Mouse (Mus musculus) MEL (cell line): ENCODE measurements around the gene 2210011C24Rik. TPM values are rescaled to one million over a fixed set of nuclear protein-coding genes. Genes with fewer than 3 reads are reported as not detected.

ENCODE experiments used
- DNase-seq: peaks from one replicate; pipeline ENCODE4 v3.0.0; 2011; ENCODE audit warnings: low read depth, low spot score
- H3K27ac ChIP-seq: 2 replicates; pipeline ENCODE4 v1.5.1; 2012; ENCODE audit warnings: low read depth, mild to moderate bottlenecking, control low read depth, low read length, moderate library complexity; ENCODE audit not compliant: control insufficient read depth
- H3K27me3 ChIP-seq, 2 experiments: fragments of 150-350 bp in 1 of 2; sonication (generic) in 1 of 2; 2 replicates each; pipeline ENCODE4 v1.6.1; 2012; ENCODE audit warnings: low read length in 2 of 2, mild to moderate bottlenecking in 2 of 2, improper control_type of control experiment in 1 of 2, moderate library complexity in 1 of 2; ENCODE audit not compliant: insufficient read depth in 2 of 2, control insufficient read depth in 1 of 2
- H3K36me3 ChIP-seq, 2 experiments: 2 replicates each; pipeline ENCODE4 v1.6.1; 2012 to 2014; ENCODE audit warnings: low read length in 2 of 2, improper control_type of control experiment in 1 of 2, inconsistent platforms in 1 of 2, mild to moderate bottlenecking in 1 of 2; ENCODE audit not compliant: insufficient read depth in 2 of 2, control insufficient read depth in 1 of 2
- H3K4me1 ChIP-seq, 2 experiments: fragments of 150-350 bp in 1 of 2; sonication (generic) in 1 of 2; 2 replicates each; pipeline ENCODE4 v1.6.1; 2012; ENCODE audit warnings: low read length in 2 of 2, improper control_type of control experiment in 1 of 2, mild to moderate bottlenecking in 1 of 2; ENCODE audit not compliant: insufficient read depth in 2 of 2, control insufficient read depth in 1 of 2
- H3K4me3 ChIP-seq, 2 experiments: fragments of 150-350 bp in 1 of 2; sonication (generic) in 1 of 2; 2 replicates each; pipeline ENCODE4 v1.5.1; 2012; ENCODE audit warnings: low read depth in 2 of 2, low read length in 2 of 2, mild to moderate bottlenecking in 2 of 2, moderate library complexity in 2 of 2, control low read depth in 1 of 2, improper control_type of control experiment in 1 of 2; ENCODE audit not compliant: control insufficient read depth in 1 of 2, insufficient read depth in 1 of 2
- H3K79me2 ChIP-seq: 2 replicates; pipeline ENCODE4 v1.6.1; 2012; ENCODE audit warnings: mild to moderate bottlenecking, low read length, moderate library complexity; ENCODE audit not compliant: control insufficient read depth, poor library complexity, insufficient read depth
- H3K9ac ChIP-seq: 2 replicates; pipeline ENCODE4 v1.6.1; 2012; ENCODE audit warnings: low read depth, mild to moderate bottlenecking, control low read depth, low read length, moderate library complexity; ENCODE audit not compliant: control insufficient read depth, poor library complexity, severe bottlenecking
- H3K9me3 ChIP-seq: fragments of 150-350 bp; sonication (generic); replicated peaks from 2 replicates; pipeline ENCODE4 v1.6.1; 2012; ENCODE audit warnings: mild to moderate bottlenecking, low read length, improper control_type of control experiment, moderate library complexity; ENCODE audit not compliant: insufficient read depth
- CHD1 ChIP-seq: IDR thresholded peaks from 2 replicates; pipeline ENCODE4 v1.6.1; 2012; ENCODE audit warnings: low read depth, mild to moderate bottlenecking, inconsistent platforms, low read length, improper control_type of control experiment
- CTCF ChIP-seq, 3 experiments: IDR thresholded peaks in 2 of 3; conservative IDR thresholded peaks in 1 of 3; 2 replicates each; pipeline ENCODE4 v1.5.1; 2011 to 2012; ENCODE audit warnings: low read length in 3 of 3, low read depth in 2 of 3, mild to moderate bottlenecking in 2 of 3, improper control_type of control experiment in 1 of 3, inconsistent platforms in 1 of 3, mixed read lengths in 1 of 3, moderate library complexity in 1 of 3; ENCODE audit not compliant: control insufficient read depth in 1 of 3, insufficient read depth in 1 of 3, poor library complexity in 1 of 3, severe bottlenecking in 1 of 3
- E2F4 ChIP-seq: IDR thresholded peaks from 2 replicates; pipeline ENCODE4 v1.6.1; 2011; ENCODE audit warnings: low read depth, low read length, improper control_type of control experiment, borderline replicate concordance
- ELF1 ChIP-seq: IDR thresholded peaks from 2 replicates; pipeline ENCODE4 v1.6.1; 2014; ENCODE audit warnings: low read depth, mild to moderate bottlenecking, inconsistent platforms, low read length, improper control_type of control experiment, moderate library complexity
- EP300 ChIP-seq, 2 experiments: IDR thresholded peaks; 2 replicates each; pipeline ENCODE4 v1.6.1; 2011; ENCODE audit warnings: improper control_type of control experiment in 2 of 2, low read length in 2 of 2, low read depth in 1 of 2, mild to moderate bottlenecking in 1 of 2
- ETS1 ChIP-seq: IDR thresholded peaks from 2 replicates; pipeline ENCODE4 v1.6.1; 2012; ENCODE audit warnings: low read depth, mild to moderate bottlenecking, inconsistent platforms, low read length, improper control_type of control experiment, moderate library complexity
- GATA1 ChIP-seq: IDR thresholded peaks from 2 replicates; pipeline ENCODE4 v1.6.1; 2011; ENCODE audit warnings: low read depth, low read length, improper control_type of control experiment
- HCFC1 ChIP-seq: IDR thresholded peaks from 2 replicates; pipeline ENCODE4 v1.6.1; 2012; ENCODE audit warnings: low read depth, mild to moderate bottlenecking, inconsistent platforms, low read length, improper control_type of control experiment, moderate library complexity
- KAT2A ChIP-seq: conservative IDR thresholded peaks from 2 replicates; pipeline ENCODE4 v1.6.1; 2012; ENCODE audit warnings: low read depth, low read length, improper control_type of control experiment, inconsistent platforms
- MAFK ChIP-seq: IDR thresholded peaks from 2 replicates; pipeline ENCODE4 v1.6.1; 2011; ENCODE audit warnings: low read depth, mild to moderate bottlenecking, low read length, improper control_type of control experiment, borderline replicate concordance
- MAX ChIP-seq: IDR thresholded peaks from 2 replicates; pipeline ENCODE4 v1.6.1; 2011; ENCODE audit warnings: low read length, improper control_type of control experiment
- MAZ ChIP-seq: IDR thresholded peaks from 2 replicates; pipeline ENCODE4 v1.6.1; 2012; ENCODE audit warnings: low read depth, mild to moderate bottlenecking, inconsistent platforms, low read length, improper control_type of control experiment
- MYB ChIP-seq: IDR thresholded peaks from 2 replicates; pipeline ENCODE4 v1.6.1; 2011; ENCODE audit warnings: mild to moderate bottlenecking, low read depth, low read length, improper control_type of control experiment
- MYC ChIP-seq: IDR thresholded peaks from 2 replicates; pipeline ENCODE4 v1.6.1; 2011; ENCODE audit warnings: low read depth, mild to moderate bottlenecking, low read length, improper control_type of control experiment, moderate library complexity
- NELFE ChIP-seq: IDR thresholded peaks from 2 replicates; pipeline ENCODE4 v1.6.1; 2011; ENCODE audit warnings: low read depth, low read length, improper control_type of control experiment
- POLR2A ChIP-seq, 2 experiments: IDR thresholded peaks; 2 replicates each; pipeline ENCODE4 v1.6.1; 2011 to 2012; ENCODE audit warnings: low read length in 2 of 2, mild to moderate bottlenecking in 2 of 2, control low read depth in 1 of 2, improper control_type of control experiment in 1 of 2, low read depth in 1 of 2, moderate library complexity in 1 of 2; ENCODE audit not compliant: control insufficient read depth in 1 of 2, insufficient read depth in 1 of 2, poor library complexity in 1 of 2
- POLR2AphosphoS2 ChIP-seq: IDR thresholded peaks from 2 replicates; pipeline ENCODE4 v1.6.1; 2011; ENCODE audit warnings: low read length, improper control_type of control experiment
- RAD21 ChIP-seq: IDR thresholded peaks from 2 replicates; pipeline ENCODE4 v1.6.1; 2011; ENCODE audit warnings: mild to moderate bottlenecking, low read depth, low read length, improper control_type of control experiment
- RCOR1 ChIP-seq: IDR thresholded peaks from 2 replicates; pipeline ENCODE4 v1.6.1; 2012; ENCODE audit warnings: low read depth, mild to moderate bottlenecking, inconsistent platforms, low read length, improper control_type of control experiment
- SIN3A ChIP-seq: IDR thresholded peaks from 2 replicates; pipeline ENCODE4 v1.6.1; 2012; ENCODE audit warnings: low read length, improper control_type of control experiment, inconsistent platforms
- SMC3 ChIP-seq: IDR thresholded peaks from 2 replicates; pipeline ENCODE4 v1.6.1; 2011; ENCODE audit warnings: low read depth, low read length, improper control_type of control experiment
- TBP ChIP-seq: IDR thresholded peaks from 2 replicates; pipeline ENCODE4 v1.8.0; 2011; ENCODE audit warnings: low read depth, low read length, improper control_type of control experiment
- TCF12 ChIP-seq: IDR thresholded peaks from 2 replicates; pipeline ENCODE4 v1.6.1; 2014; ENCODE audit warnings: low read depth, mild to moderate bottlenecking, inconsistent platforms, low read length, improper control_type of control experiment, moderate library complexity
- UBTF ChIP-seq: IDR thresholded peaks from 2 replicates; pipeline ENCODE4 v1.6.1; 2012; ENCODE audit warnings: low read depth, mild to moderate bottlenecking, inconsistent platforms, low read length, improper control_type of control experiment, moderate library complexity, borderline replicate concordance; ENCODE audit not compliant: insufficient read depth
- USF2 ChIP-seq, 2 experiments: IDR thresholded peaks; 2 replicates each; pipeline ENCODE4 v1.6.1; 2011 to 2012; ENCODE audit warnings: improper control_type of control experiment in 2 of 2, low read length in 2 of 2, borderline replicate concordance in 1 of 2, inconsistent platforms in 1 of 2, low read depth in 1 of 2, mild to moderate bottlenecking in 1 of 2; ENCODE audit not compliant: insufficient read depth in 1 of 2
- ZKSCAN1 ChIP-seq: IDR thresholded peaks from 2 replicates; pipeline ENCODE4 v1.6.1; 2012; ENCODE audit warnings: low read depth, mild to moderate bottlenecking, inconsistent platforms, low read length, improper control_type of control experiment, moderate library complexity
- ZMIZ1 ChIP-seq: IDR thresholded peaks from 2 replicates; pipeline ENCODE4 v1.6.1; 2012; ENCODE audit warnings: low read depth, mild to moderate bottlenecking, inconsistent platforms, low read length, improper control_type of control experiment, moderate library complexity
- polyA plus RNA-seq, 2 experiments: library from polyadenylated mRNA; stranded (reverse) in 1 of 2; unstranded in 1 of 2; fragments of >175 nt in 1 of 2; fragments of >200 nt in 1 of 2; gene quantifications; 2 replicates each; pipeline versions ENCODE4 v1.2.1 to v1.2.4; 2012; ENCODE audit warnings: low replicate concordance in 2 of 2, low read depth in 1 of 2; ENCODE audit not compliant: insufficient read length in 2 of 2, insufficient read depth in 1 of 2, missing spikeins in 1 of 2
- total RNA-seq: library from RNA; depleted of rRNA; stranded (reverse); fragments of 300-350 nt; gene quantifications from 2 replicates; pipeline ENCODE4 v1.2.3, GENCODE M21; 2012

2210011C24Rik gene
- total and polyA plus RNA-seq, 3 experiments: not detected

DNA sequence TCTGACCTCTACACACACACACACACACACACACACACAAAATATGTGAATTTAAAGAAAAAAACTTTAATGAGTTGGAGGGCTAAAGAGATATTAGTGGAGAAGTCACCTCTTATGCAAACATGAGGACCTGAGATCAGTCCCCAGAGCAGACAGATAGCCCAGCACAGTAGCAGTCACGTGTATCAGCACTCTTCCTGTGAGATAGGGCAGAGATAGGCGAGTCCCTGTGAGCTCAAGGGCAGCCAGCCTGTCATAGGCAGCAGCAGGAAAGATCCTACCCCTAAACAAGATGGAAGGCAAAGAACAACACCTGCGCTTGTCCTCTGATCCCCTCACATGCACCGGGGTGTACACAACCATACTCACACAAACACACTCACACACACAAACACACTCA, 29.5 kb downstream of the 2210011C24Rik start (continued):
- TF ChIP-seq ELF1: no peak
- no peak for TF ChIP-seq MAZ
- no peak for TF ChIP-seq POLR2AphosphoS2
- TF ChIP-seq E2F4: no peak
- TF ChIP-seq MYB: no peak
- TF ChIP-seq KAT2A: no peak
- 0 out of 2 replicates have a peak, but pooled peaks have one; percentile 29 for TF ChIP-seq RCOR1
- peak; percentile 70 for TF ChIP-seq MAX
- TF ChIP-seq TBP: no peak
- TF ChIP-seq SMC3: no peak
- no peak for TF ChIP-seq MAFK
- TF ChIP-seq HCFC1: no peak
- no peak for TF ChIP-seq CTCF (IDR thresholded peaks at IDR 0.05 in 2 of 3, conservative IDR thresholded peaks at IDR 0.05 in 1 of 3; ENCODE audit: control insufficient read depth in 1 of 3, insufficient read depth in 1 of 3, low read depth in 2 of 3, low read length in 3 of 3, poor library complexity in 1 of 3, severe bottlenecking in 1 of 3)
- no peak for TF ChIP-seq USF2 (IDR thresholded peaks at IDR 0.05; ENCODE audit: borderline replicate concordance in 1 of 2, insufficient read depth in 1 of 2, low read depth in 1 of 2, low read length in 2 of 2)
- no peak for TF ChIP-seq ZKSCAN1
- TF ChIP-seq EP300 (IDR thresholded peaks at IDR 0.05; ENCODE audit: low read depth in 1 of 2, low read length in 2 of 2): peak; percentile 42 to 43; a peak in 2 of 4 replicates

GRCm38 (mm10) chr8:83981533-83981932, 30.4 kb downstream of the 2210011C24Rik start:
- H3K4me1 ChIP-seq: peaks cover 8 to 11% of the 10 kb centered on the region in 2 experiments
- no peaks in the 10 kb centered on the region for H3K9me3 ChIP-seq
- no peak overlapping the region for H3K4me3 ChIP-seq
- H3K36me3 ChIP-seq: peaks cover 0 to 6% of the 10 kb centered on the region in 2 experiments; a peak in 3 of 4 replicates
- no peak overlapping the region for H3K27ac ChIP-seq
- DNase-seq: no peak
- no peaks in the 10 kb centered on the region for H3K27me3 ChIP-seq
- TF ChIP-seq TBP (no peak), TCF12 (no peak), ETS1 (no peak), MAZ (no peak), ZMIZ1 (no peak), USF2 (IDR thresholded peaks at IDR 0.05; ENCODE audit: borderline replicate concordance in 1 of 2, insufficient read depth in 1 of 2, low read depth in 1 of 2, low read length in 2 of 2) (no peak), GATA1 (no peak), POLR2A (IDR thresholded peaks at IDR 0.05; ENCODE audit: control insufficient read depth in 1 of 2, insufficient read depth in 1 of 2, low read depth in 1 of 2, low read length in 2 of 2, poor library complexity in 1 of 2) (no peak), POLR2AphosphoS2 (no peak), MYC (no peak), CHD1 (no peak), SIN3A (no peak), NELFE (no peak), RAD21 (no peak), HCFC1 (no peak), ELF1 (no peak), UBTF (no peak)
- no peak overlapping the region for H3K9ac ChIP-seq
- H3K79me2 ChIP-seq: no peaks in the 10 kb centered on the region
